Mouse (Mus musculus) adrenal gland, postnatal 25 days (tissue): ENCODE results near the gene Olfr1174-ps. TPM values are rescaled to one million over a fixed set of nuclear protein-coding genes. Genes with fewer than 3 reads are reported as not detected.

Source experiments
- DNase-seq: peaks from one replicate; pipeline ENCODE4 v3.0.0; 2021; ENCODE audit warnings: mixed read lengths
- long read RNA-seq: library from polyadenylated mRNA; stranded (forward); transcript quantifications from one replicate; pipeline ENCODE4 v2.0.0, GENCODE M21; 2021
- total RNA-seq: library from RNA; stranded (reverse); gene quantifications from 2 replicates; pipeline ENCODE4 v1.2.3, GENCODE M21; 2021

Gene Olfr1174-ps
- not detected in 2 replicates for total RNA-seq
- long read RNA-seq = 0 reads

GRCm38 (mm10) chr2:88315035-88315434 lies at the start of gene Olfr1174-ps:
Olfr1174-ps (minus strand) TSS chr2:88315135.
- DNase-seq = no peak

- no peak for DNase-seq
These were observed 41.4 kb upstream of the Olfr1174-ps start for GRCm38 (mm10) chr2:88356304-88356703.

- DNase-seq = no peak
These were observed 31.5 kb upstream of the Olfr1174-ps start, which contains the start of gene Olfr1177-ps for GRCm38 (mm10) chr2:88346392-88346791. Olfr1177-ps (minus strand) TSS chr2:88346492.

GRCm38 (mm10) chr2:88336421-88336820 lies 21.5 kb upstream of the Olfr1174-ps start, which contains the start of gene Olfr1176:
Olfr1176 (plus strand) TSS chr2:88336721.
- DNase-seq = no peak

- no peak for DNase-seq
These were observed 12.2 kb upstream of the Olfr1174-ps start, which contains the start of gene Olfr1175-ps for GRCm38 (mm10) chr2:88327115-88327514. Olfr1175-ps (minus strand) TSS chr2:88327215.

- DNase-seq = no peak
These were observed 35.2 kb downstream of the Olfr1174-ps start, which contains the start of gene Olfr1173 for GRCm38 (mm10) chr2:88279775-88280174. Olfr1173 (minus strand) TSS chr2:88279875.

Other genes starting within 250 kb of the Olfr1174-ps start
- gene Olfr1163, start 243.3 kb downstream of the Olfr1174-ps start, total RNA-seq = not detected in 2 replicates
- not detected in 2 replicates for gene Olfr1164, start 221.2 kb downstream of the Olfr1174-ps start, total RNA-seq
- not detected in 2 replicates for gene Olfr1166, start 186.9 kb downstream of the Olfr1174-ps start, total RNA-seq
- gene Olfr1167, start 159.9 kb downstream of the Olfr1174-ps start, total RNA-seq = not detected in 2 replicates
- not detected in 2 replicates for gene Olfr1168, start 133.3 kb downstream of the Olfr1174-ps start, total RNA-seq
- not detected in 2 replicates for gene Olfr1170, start 86.8 kb downstream of the Olfr1174-ps start, total RNA-seq
- gene Olfr1173, start 35.3 kb downstream of the Olfr1174-ps start, total RNA-seq = not detected in 2 replicates
- not detected in 2 replicates for gene Olfr1175-ps, start 12.1 kb upstream of the Olfr1174-ps start, total RNA-seq
- gene Olfr1176, start 21.6 kb upstream of the Olfr1174-ps start, total RNA-seq = not detected in 2 replicates
- not detected in 2 replicates for gene Olfr1177-ps, start 31.4 kb upstream of the Olfr1174-ps start, total RNA-seq
- gene Olfr1178, start 71.9 kb upstream of the Olfr1174-ps start, total RNA-seq = not detected in 2 replicates
- gene Olfr1179, start 91.3 kb upstream of the Olfr1174-ps start, total RNA-seq = not detected in 2 replicates
- gene Olfr1180, start 104.0 kb upstream of the Olfr1174-ps start, total RNA-seq = not detected in 2 replicates
- gene Olfr1181, start 111.0 kb upstream of the Olfr1174-ps start, total RNA-seq = not detected in 2 replicates
- not detected in 2 replicates for gene Gm13757, start 134.0 kb upstream of the Olfr1174-ps start, total RNA-seq
- gene Olfr1183, start 139.7 kb upstream of the Olfr1174-ps start, total RNA-seq = not detected in 2 replicates
- not detected in 2 replicates for gene Olfr1184, start 168.5 kb upstream of the Olfr1174-ps start, total RNA-seq
- not detected in 2 replicates for gene Olfr1185-ps1, start 178.2 kb upstream of the Olfr1174-ps start, total RNA-seq
- gene Olfr1186, start 203.4 kb upstream of the Olfr1174-ps start, total RNA-seq = not detected in 2 replicates
- not detected in 2 replicates for gene Olfr1188, start 241.8 kb upstream of the Olfr1174-ps start, total RNA-seq